Mouse (Mus musculus) G1E (cell line): Measurements from ENCODE around the gene Npr3. TPM values are rescaled to one million over a fixed set of nuclear protein-coding genes. Genes with fewer than 3 reads are reported as not detected.

Source experiments
- ATAC-seq: 2 replicates; pipeline ENCODE4 v1.8.0; 2016; ENCODE audit warnings: mild to moderate bottlenecking; ENCODE audit not compliant: insufficient number of reproducible peaks, poor library complexity, low FRiP score, severe bottlenecking; ENCODE audit errors: extremely low read depth
- DNase-seq: peaks from one replicate; pipeline ENCODE4 v3.0.0; 2012; ENCODE audit warnings: low spot score
- H3K27me3 ChIP-seq: 2 replicates; pipeline ENCODE4 v1.6.1; 2012; ENCODE audit warnings: mild to moderate bottlenecking, low read length, inconsistent platforms; ENCODE audit not compliant: insufficient read depth
- H3K36me3 ChIP-seq: replicated peaks from 2 replicates; pipeline ENCODE3; 2012; ENCODE audit warnings: mild to moderate bottlenecking, inconsistent platforms
- H3K4me1 ChIP-seq: 2 replicates; pipeline ENCODE4 v1.6.1; 2012; ENCODE audit warnings: low read depth, low read length, inconsistent platforms, mixed read lengths; ENCODE audit not compliant: insufficient read depth
- H3K4me3 ChIP-seq: 2 replicates; pipeline ENCODE4 v1.5.1; 2012; ENCODE audit warnings: low read depth, mild to moderate bottlenecking, inconsistent platforms, low read length, moderate library complexity, mixed read lengths
- H3K9me3 ChIP-seq: replicated peaks from 2 replicates; pipeline ENCODE4 v1.6.1; 2012; ENCODE audit warnings: inconsistent platforms
- CTCF ChIP-seq: IDR thresholded peaks from 2 replicates; pipeline ENCODE4 v1.5.1; 2012; ENCODE audit warnings: low read depth, low read length, inconsistent platforms, mixed read lengths
- GATA1 ChIP-seq: IDR thresholded peaks from 2 replicates; pipeline ENCODE4 v1.6.1; 2012; ENCODE audit warnings: borderline replicate concordance, low read length, inconsistent platforms, mixed read lengths
- GATA2 ChIP-seq: IDR thresholded peaks from 2 replicates; pipeline ENCODE4 v1.6.1; 2012; ENCODE audit warnings: low read depth, low read length, inconsistent platforms, borderline replicate concordance
- POLR2AphosphoS5 ChIP-seq: IDR thresholded peaks from 2 replicates; pipeline ENCODE4 v1.6.1; 2012; ENCODE audit warnings: low read depth, low read length, inconsistent platforms; ENCODE audit not compliant: insufficient replicate concordance
- TAL1 ChIP-seq: conservative IDR thresholded peaks from 2 replicates; pipeline ENCODE4 v1.6.1; 2012; ENCODE audit warnings: low read depth, low read length, inconsistent platforms, mixed read lengths
- polyA plus RNA-seq: library from polyadenylated mRNA; stranded (reverse); fragments of >175 nt; gene quantifications from 2 replicates; pipeline ENCODE4 v1.2.3, GENCODE M21; 2012
- total RNA-seq, 2 experiments: library from RNA; stranded (forward) in 1 of 2; stranded (reverse) in 1 of 2; fragments of 200-1000 nt in 1 of 2; fragments of >200 nt in 1 of 2; fragmentation: Nextera tagmentation in 1 of 2; gene quantifications; 2 replicates each; pipeline ENCODE4 v1.2.3; 2014 to 2017

Npr3 gene
- total RNA-seq (2014; fragmentation: Nextera tagmentation): not detected in 2 replicates
- total RNA-seq (2017): 0.06 and 0.16 TPM in 2 replicates
- polyA plus RNA-seq: not detected in 2 replicates

DNA sequence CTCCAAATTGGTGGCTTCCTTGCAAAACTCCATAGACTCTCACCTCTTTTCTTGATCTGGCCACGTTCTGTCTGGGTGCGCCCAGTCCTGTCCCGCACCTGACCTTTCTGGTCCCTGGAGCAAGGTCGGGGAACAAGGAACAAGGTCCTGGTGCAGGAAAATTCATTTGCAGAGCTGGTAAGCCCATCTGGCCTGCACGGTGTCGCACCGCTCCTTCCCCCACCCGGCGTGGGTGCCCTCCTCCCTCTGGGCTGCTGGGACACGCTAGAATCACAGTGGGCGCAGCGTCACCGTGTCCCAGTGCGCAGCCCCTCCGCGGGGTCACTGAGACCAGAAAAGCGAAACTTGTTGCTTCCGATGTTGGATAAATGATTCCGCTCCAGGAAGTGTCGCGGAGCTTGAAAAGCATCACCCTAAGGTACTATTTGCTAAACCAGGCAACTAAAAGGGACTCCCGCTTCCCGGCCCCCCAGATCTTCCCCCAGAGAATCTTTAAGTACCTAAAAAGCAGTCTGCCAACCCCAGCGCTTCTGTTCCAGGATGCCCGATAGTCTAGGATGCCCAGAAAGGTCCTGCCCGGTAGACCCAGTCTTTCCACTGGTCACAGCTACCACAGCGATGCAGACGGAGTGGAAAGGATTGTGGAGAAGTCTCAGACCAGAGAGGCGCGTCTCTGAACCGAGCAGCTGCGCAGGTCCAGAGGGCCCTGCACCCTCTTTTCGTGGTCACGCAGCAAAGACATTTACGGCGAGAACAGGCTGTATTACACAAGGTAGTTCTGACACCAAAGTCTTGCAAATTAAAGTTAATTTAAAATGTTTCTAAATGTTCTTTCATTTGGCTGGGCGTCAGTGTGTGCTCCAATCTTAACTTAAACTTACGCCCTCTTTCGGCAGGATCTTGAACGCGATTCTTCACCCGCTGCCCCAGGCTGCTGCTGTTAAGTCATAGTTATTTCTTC is at the start of gene Npr3:
Gene Npr3, minus strand, starts transcription at position 717 of the 961 bp plus-strand sequence.
- TF ChIP-seq TAL1: no peak
- TF ChIP-seq GATA1: no peak
- TF ChIP-seq CTCF: no peak
- TF ChIP-seq POLR2AphosphoS5: no peak
- no peak for TF ChIP-seq GATA2
- no peak for ATAC-seq
- Histone ChIP-seq H3K4me3 (no peak within 1 kb of the TSS), H3K27me3 (peaks cover 23% of the 10 kb centered on the region; the same call in 1 of the 2 replicates), H3K36me3 (no peaks in the 10 kb centered on the region), H3K9me3 (peaks cover 4% of the 10 kb centered on the region; the same call in 1 of the 2 replicates), H3K4me1 (no peaks in the 10 kb centered on the region)
- no peak for DNase-seq

DNA sequence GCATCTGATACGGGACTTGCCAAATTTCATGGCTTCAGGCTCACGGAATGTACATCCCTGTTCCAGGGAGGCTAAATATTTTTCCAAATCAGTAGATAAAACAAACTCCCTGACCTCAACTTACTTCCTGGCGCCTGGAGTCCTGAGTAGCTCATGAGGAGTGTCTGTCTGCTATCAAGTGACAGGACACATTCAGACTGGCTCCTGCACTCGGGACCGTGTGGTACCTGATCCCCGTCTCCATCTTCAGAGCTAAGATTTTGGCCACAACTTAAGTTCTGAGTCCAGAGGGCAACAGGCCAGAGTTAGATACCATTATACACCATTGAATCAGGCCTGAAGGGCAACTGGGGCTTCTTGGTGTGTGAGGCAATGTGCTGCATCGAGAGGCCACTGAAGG is 49.0 kb upstream of the Npr3 start:
- no peaks in the 10 kb centered on the region for H3K36me3 ChIP-seq
- peaks cover 15% of the 10 kb centered on the region for H3K27me3 ChIP-seq
- TF ChIP-seq CTCF (no peak), GATA2 (no peak), TAL1 (no peak), GATA1 (no peak), POLR2AphosphoS5 (no peak)
- no peak for DNase-seq
- no peaks in the 10 kb centered on the region for H3K4me1 ChIP-seq
- no peak for ATAC-seq
- no peaks in the 10 kb centered on the region for H3K9me3 ChIP-seq
- no peak overlapping the region for H3K4me3 ChIP-seq

GRCm38 (mm10) chr15:11954190-11954589 is 47.1 kb upstream of the Npr3 start:
- Histone ChIP-seq H3K9me3 (no peaks in the 10 kb centered on the region), H3K4me3 (no peak overlapping the region), H3K36me3 (no peaks in the 10 kb centered on the region), H3K27me3 (peaks cover 18% of the 10 kb centered on the region), H3K4me1 (no peaks in the 10 kb centered on the region)
- DNase-seq: no peak
- TF ChIP-seq CTCF: no peak
- no peak for TF ChIP-seq GATA2
- no peak for TF ChIP-seq TAL1
- no peak for TF ChIP-seq GATA1
- TF ChIP-seq POLR2AphosphoS5: no peak
- ATAC-seq: no peak

DNA sequence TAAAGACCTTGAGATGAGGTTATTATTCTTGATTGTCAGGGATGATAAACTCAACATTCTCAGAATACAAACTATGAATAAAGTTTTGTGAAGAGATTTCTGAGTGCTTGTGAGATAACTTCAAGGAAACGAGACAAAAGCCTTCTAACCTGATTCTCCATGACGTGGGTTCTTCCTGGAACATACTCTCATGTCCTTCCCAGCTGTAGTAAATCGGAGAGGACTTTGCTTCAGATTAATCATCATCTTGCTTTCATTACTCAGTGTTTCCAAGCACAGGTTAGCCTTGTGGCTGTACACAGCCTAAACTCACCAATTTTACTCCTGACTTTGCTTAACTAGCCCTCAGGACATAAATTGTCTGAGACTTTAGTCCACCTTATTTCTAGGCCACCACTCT is 45.1 kb upstream of the Npr3 start:
- TF ChIP-seq CTCF: no peak
- no peak for TF ChIP-seq GATA1
- TF ChIP-seq TAL1: no peak
- TF ChIP-seq POLR2AphosphoS5: no peak
- TF ChIP-seq GATA2: no peak
- no peaks in the 10 kb centered on the region for H3K9me3 ChIP-seq
- H3K36me3 ChIP-seq: no peaks in the 10 kb centered on the region
- peaks cover 18% of the 10 kb centered on the region for H3K27me3 ChIP-seq
- DNase-seq: no peak
- ATAC-seq: no peak
- H3K4me3 ChIP-seq: no peak overlapping the region
- no peaks in the 10 kb centered on the region for H3K4me1 ChIP-seq

GRCm38 (mm10) chr15:11951181-11951580 is 44.1 kb upstream of the Npr3 start:
- DNase-seq (no peak), ATAC-seq (no peak)
- Histone ChIP-seq H3K4me3 (no peak overlapping the region), H3K27me3 (peaks cover 15% of the 10 kb centered on the region), H3K9me3 (no peaks in the 10 kb centered on the region), H3K36me3 (no peaks in the 10 kb centered on the region), H3K4me1 (no peaks in the 10 kb centered on the region)
- TF ChIP-seq GATA2 (no peak), GATA1 (no peak), POLR2AphosphoS5 (no peak), TAL1 (no peak), CTCF (no peak)

DNA sequence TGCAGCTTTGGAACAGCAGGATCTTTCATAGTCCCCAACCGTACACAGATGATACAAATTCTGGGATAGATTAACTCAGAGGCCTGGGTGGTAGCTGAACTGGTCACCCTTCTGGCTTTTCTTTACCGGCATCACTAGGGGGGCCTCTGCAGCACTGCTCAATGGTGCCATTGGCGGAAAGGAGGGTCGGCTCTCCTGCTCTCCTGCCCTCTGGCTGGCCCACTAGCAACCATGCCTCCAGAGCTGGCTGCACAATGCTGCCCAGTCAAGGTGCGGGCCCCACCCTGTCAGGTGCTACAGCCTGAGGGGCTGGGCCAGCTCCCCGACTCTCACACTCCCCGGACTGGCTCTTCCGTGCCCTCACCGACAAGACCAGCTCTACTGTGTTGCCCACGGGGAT is 43.1 kb upstream of the Npr3 start:
- H3K9me3 ChIP-seq: no peaks in the 10 kb centered on the region
- H3K36me3 ChIP-seq: no peaks in the 10 kb centered on the region
- ATAC-seq (no peak), DNase-seq (no peak)
- TF ChIP-seq POLR2AphosphoS5: no peak
- no peaks in the 10 kb centered on the region for H3K4me1 ChIP-seq
- no peak overlapping the region for H3K4me3 ChIP-seq
- H3K27me3 ChIP-seq: peaks cover 11% of the 10 kb centered on the region
